Mouse (Mus musculus) olfactory bulb, adult 2 months (tissue): ENCODE data around the gene Sik3.

Source experiments
- CTCF ChIP-seq: fragments of 200-500 bp; IDR thresholded peaks from 2 replicates; pipeline ENCODE4 v1.5.1; 2012; ENCODE audit warnings: low read depth, mild to moderate bottlenecking, low read length, moderate library complexity; ENCODE audit not compliant: insufficient read depth
- POLR2A ChIP-seq: fragments of 200-500 bp; IDR thresholded peaks from 2 replicates; pipeline ENCODE4 v1.6.1; 2012; ENCODE audit warnings: mild to moderate bottlenecking, low read depth, low read length, moderate library complexity; ENCODE audit not compliant: insufficient read depth

DNA sequence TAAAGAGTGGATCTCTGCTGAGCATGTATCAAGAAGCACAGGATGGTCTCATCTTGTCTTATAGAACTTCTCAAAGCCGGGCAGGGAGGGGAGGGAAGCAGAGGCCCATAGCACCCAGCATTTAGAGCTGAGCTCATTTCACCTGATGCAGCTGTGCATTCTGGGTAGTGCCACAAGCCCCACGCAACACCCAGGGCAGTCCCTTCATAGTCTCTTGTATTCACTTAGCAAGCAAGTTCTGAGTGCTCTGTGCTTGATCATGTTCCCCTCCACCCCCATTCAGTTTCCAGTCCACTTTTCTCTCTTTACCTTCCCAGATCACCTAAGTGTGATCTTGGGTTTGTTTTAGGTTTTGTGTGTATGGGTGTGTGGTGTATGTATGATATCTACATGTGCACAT, 159.6 kb downstream of the Sik3 start:
- no peak for TF ChIP-seq POLR2A
- TF ChIP-seq CTCF: no peak
